Mouse (Mus musculus): ENCODE results near the gene Rhobtb1. TPM values are rescaled to one million over a fixed set of nuclear protein-coding genes. Genes with fewer than 3 reads are reported as not detected.

The Rhobtb1 gene
- polyA plus RNA-seq, 1 experiment: 8.0 TPM

DNA sequence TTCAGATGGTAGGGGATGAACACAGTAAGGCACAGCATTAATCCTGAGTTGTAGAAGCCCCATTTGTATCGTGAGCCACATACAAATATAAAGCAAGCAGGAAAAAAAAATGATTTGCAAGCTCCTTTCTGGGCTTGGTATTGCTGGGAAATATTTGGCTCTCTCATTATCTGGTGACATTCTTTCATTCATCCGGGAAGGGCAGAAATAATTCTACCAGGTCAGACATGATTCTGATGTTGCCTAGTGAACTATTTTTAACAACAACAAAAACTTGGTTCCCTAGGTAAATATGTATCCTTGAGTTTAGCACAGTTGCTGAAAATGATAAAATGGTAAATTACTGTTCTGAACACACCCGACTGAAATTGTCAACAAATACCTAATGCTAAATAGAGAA is 21.2 kb downstream of the Rhobtb1 start:
- TF ChIP-seq CTCF (IDR thresholded peaks at IDR 0.05; ENCODE audit: borderline replicate concordance, control insufficient read depth, extremely low read depth, insufficient read depth, low read length, poor library complexity) (no peak), POLR2A (IDR thresholded peaks at IDR 0.05; ENCODE audit: control insufficient read depth, extremely low read depth, insufficient read depth, low read length, poor library complexity) (no peak)
- WGBS: 90% methylated on average over 3 of the region's 3 CpGs
- H3K36me3 ChIP-seq (ENCODE audit: control insufficient read depth, insufficient read depth, low read length): no peaks in the 10 kb centered on the region
- DNase-seq: no peak
- peaks cover 2% of the 10 kb centered on the region for H3K4me1 ChIP-seq (replicated peaks; ENCODE audit: control insufficient read depth, insufficient read depth, low read length)
- no peaks in the 10 kb centered on the region for H3K27me3 ChIP-seq (ENCODE audit: control insufficient read depth, insufficient read depth, low read length)
- no peak overlapping the region for H3K27ac ChIP-seq (ENCODE audit: control insufficient read depth, insufficient read depth, low read length)
- no peak overlapping the region for H3K4me3 ChIP-seq (ENCODE audit: control insufficient read depth, insufficient read depth, low read length)

DNA sequence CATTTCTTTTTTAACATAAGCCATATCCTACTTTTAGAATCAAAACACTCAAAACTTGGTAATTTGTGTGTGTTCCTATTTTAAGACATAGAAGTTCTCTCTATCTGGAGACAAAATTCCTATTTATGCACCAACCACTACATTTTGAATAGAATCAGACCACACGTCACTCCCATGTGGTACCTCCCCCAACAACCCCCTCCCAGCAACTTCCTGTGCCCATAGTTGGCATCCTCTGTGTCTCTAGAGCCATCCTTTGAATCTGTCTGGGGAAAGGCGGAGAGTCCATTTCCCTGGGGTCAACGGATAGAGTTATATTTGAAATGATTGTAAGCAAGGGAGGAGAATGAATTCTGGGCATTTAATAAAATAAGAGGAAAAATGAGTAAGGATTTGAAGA is 24.9 kb downstream of the Rhobtb1 start:
- 67% methylated on average over 3 of the region's 3 CpGs for WGBS
- no peak overlapping the region for H3K4me3 ChIP-seq (ENCODE audit: control insufficient read depth, insufficient read depth, low read length)
- no peaks in the 10 kb centered on the region for H3K4me1 ChIP-seq (replicated peaks; ENCODE audit: control insufficient read depth, insufficient read depth, low read length)
- TF ChIP-seq CTCF (IDR thresholded peaks at IDR 0.05; ENCODE audit: borderline replicate concordance, control insufficient read depth, extremely low read depth, insufficient read depth, low read length, poor library complexity) (no peak), POLR2A (IDR thresholded peaks at IDR 0.05; ENCODE audit: control insufficient read depth, extremely low read depth, insufficient read depth, low read length, poor library complexity) (no peak)
- H3K27me3 ChIP-seq (ENCODE audit: control insufficient read depth, insufficient read depth, low read length): no peaks in the 10 kb centered on the region
- H3K36me3 ChIP-seq (ENCODE audit: control insufficient read depth, insufficient read depth, low read length): no peaks in the 10 kb centered on the region
- H3K27ac ChIP-seq (ENCODE audit: control insufficient read depth, insufficient read depth, low read length): no peak overlapping the region
- no peak for DNase-seq

- no peaks in the 10 kb centered on the region for H3K27me3 ChIP-seq (ENCODE audit: control insufficient read depth, insufficient read depth, low read length)
- no peaks in the 10 kb centered on the region for H3K4me1 ChIP-seq (replicated peaks; ENCODE audit: control insufficient read depth, insufficient read depth, low read length)
- no peak overlapping the region for H3K4me3 ChIP-seq (ENCODE audit: control insufficient read depth, insufficient read depth, low read length)
- DNase-seq: no peak
- H3K27ac ChIP-seq (ENCODE audit: control insufficient read depth, insufficient read depth, low read length): no peak overlapping the region
- no peak for TF ChIP-seq CTCF (IDR thresholded peaks at IDR 0.05; ENCODE audit: borderline replicate concordance, control insufficient read depth, extremely low read depth, insufficient read depth, low read length, poor library complexity)
- no peaks in the 10 kb centered on the region for H3K36me3 ChIP-seq (ENCODE audit: control insufficient read depth, insufficient read depth, low read length)
- 100% methylated on average over 1 of the region's 1 CpGs for WGBS
These were observed 28.1 kb downstream of the Rhobtb1 start for GRCm38 (mm10) chr10:69179341-69179740.

DNA sequence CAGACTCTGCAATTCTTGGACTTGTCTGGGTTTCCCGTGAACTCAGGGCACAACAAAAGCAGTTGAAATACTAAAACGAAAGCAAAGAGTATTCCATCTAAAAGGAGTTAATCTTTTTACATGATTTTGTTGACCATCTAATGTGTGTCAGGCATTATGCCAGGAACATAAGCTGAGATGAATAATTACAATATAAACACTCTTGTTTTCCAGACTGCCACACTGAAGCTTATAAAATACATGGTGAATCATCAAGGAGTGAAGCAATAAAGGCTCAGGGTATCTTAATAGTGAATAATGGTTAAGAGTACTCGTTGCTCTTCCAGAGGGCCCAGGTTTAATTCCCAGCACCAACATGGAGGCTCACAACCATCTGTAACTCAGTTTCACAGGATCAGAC is 29.8 kb downstream of the Rhobtb1 start:
- Histone ChIP-seq H3K4me1 (replicated peaks; ENCODE audit: control insufficient read depth, insufficient read depth, low read length) (no peaks in the 10 kb centered on the region), H3K4me3 (ENCODE audit: control insufficient read depth, insufficient read depth, low read length) (no peak overlapping the region), H3K36me3 (ENCODE audit: control insufficient read depth, insufficient read depth, low read length) (no peaks in the 10 kb centered on the region), H3K27me3 (ENCODE audit: control insufficient read depth, insufficient read depth, low read length) (no peaks in the 10 kb centered on the region), H3K27ac (ENCODE audit: control insufficient read depth, insufficient read depth, low read length) (no peak overlapping the region)
- no peak for DNase-seq
- no peak for TF ChIP-seq CTCF (IDR thresholded peaks at IDR 0.05; ENCODE audit: borderline replicate concordance, control insufficient read depth, extremely low read depth, insufficient read depth, low read length, poor library complexity)
- no peak for TF ChIP-seq POLR2A (IDR thresholded peaks at IDR 0.05; ENCODE audit: control insufficient read depth, extremely low read depth, insufficient read depth, low read length, poor library complexity)
- 81% methylated on average over 3 of the region's 3 CpGs for WGBS

- H3K27ac ChIP-seq (ENCODE audit: control insufficient read depth, insufficient read depth, low read length): no peak overlapping the region
- no peaks in the 10 kb centered on the region for H3K4me1 ChIP-seq (replicated peaks; ENCODE audit: control insufficient read depth, insufficient read depth, low read length)
- WGBS: 97% methylated on average over 4 of the region's 4 CpGs
- H3K27me3 ChIP-seq (ENCODE audit: control insufficient read depth, insufficient read depth, low read length): no peaks in the 10 kb centered on the region
- DNase-seq: no peak
- no peaks in the 10 kb centered on the region for H3K36me3 ChIP-seq (ENCODE audit: control insufficient read depth, insufficient read depth, low read length)
- TF ChIP-seq CTCF (IDR thresholded peaks at IDR 0.05; ENCODE audit: borderline replicate concordance, control insufficient read depth, extremely low read depth, insufficient read depth, low read length, poor library complexity) (no peak), POLR2A (IDR thresholded peaks at IDR 0.05; ENCODE audit: control insufficient read depth, extremely low read depth, insufficient read depth, low read length, poor library complexity) (no peak)
- no peak overlapping the region for H3K4me3 ChIP-seq (ENCODE audit: control insufficient read depth, insufficient read depth, low read length)
These were observed 33.7 kb downstream of the Rhobtb1 start for GRCm38 (mm10) chr10:69184903-69185302.

GRCm38 (mm10) chr10:69185431-69185830 is 34.2 kb downstream of the Rhobtb1 start:
- DNase-seq: no peak
- H3K36me3 ChIP-seq (ENCODE audit: control insufficient read depth, insufficient read depth, low read length): no peaks in the 10 kb centered on the region
- H3K27ac ChIP-seq (ENCODE audit: control insufficient read depth, insufficient read depth, low read length): no peak overlapping the region
- H3K4me3 ChIP-seq (ENCODE audit: control insufficient read depth, insufficient read depth, low read length): no peak overlapping the region
- WGBS: 72% methylated on average over 4 of the region's 4 CpGs
- H3K27me3 ChIP-seq (ENCODE audit: control insufficient read depth, insufficient read depth, low read length): no peaks in the 10 kb centered on the region
- TF ChIP-seq CTCF (IDR thresholded peaks at IDR 0.05; ENCODE audit: borderline replicate concordance, control insufficient read depth, extremely low read depth, insufficient read depth, low read length, poor library complexity): no peak
- no peak for TF ChIP-seq POLR2A (IDR thresholded peaks at IDR 0.05; ENCODE audit: control insufficient read depth, extremely low read depth, insufficient read depth, low read length, poor library complexity)
- no peaks in the 10 kb centered on the region for H3K4me1 ChIP-seq (replicated peaks; ENCODE audit: control insufficient read depth, insufficient read depth, low read length)

Data from thymus, adult 2 months (tissue).